Mouse (Mus musculus) ES-E14 (cell line): ENCODE measurements around the gene Rfx4. TPM values are rescaled to one million over a fixed set of nuclear protein-coding genes. Genes with fewer than 3 reads are reported as not detected.

Experiments
- DNase-seq: peaks from one replicate; pipeline ENCODE4 v3.0.0-alpha.2; 2013; ENCODE audit warnings: low read depth, low spot score
- H3K27ac ChIP-seq: 2 replicates; pipeline ENCODE4 v1.5.1; 2012; ENCODE audit warnings: low read depth, mild to moderate bottlenecking, low read length, moderate library complexity, mixed read lengths; ENCODE audit not compliant: poor library complexity, insufficient read depth, severe bottlenecking
- H3K36me3 ChIP-seq: 2 replicates; pipeline ENCODE4 v1.6.1; 2012; ENCODE audit warnings: mild to moderate bottlenecking, low read length, moderate library complexity, mixed read lengths; ENCODE audit not compliant: control insufficient read depth, poor library complexity, insufficient read depth, severe bottlenecking
- H3K4me1 ChIP-seq, 2 experiments: fragments of 150-350 bp in 1 of 2; sonication (generic) in 1 of 2; 2 replicates each; pipeline ENCODE4 v1.6.1; 2012; ENCODE audit warnings: low read length in 2 of 2, mild to moderate bottlenecking in 1 of 2, mixed read lengths in 1 of 2; ENCODE audit not compliant: control insufficient read depth in 2 of 2, insufficient read depth in 2 of 2, poor library complexity in 1 of 2
- H3K4me3 ChIP-seq, 2 experiments: fragments of 150-350 bp in 1 of 2; sonication (generic) in 1 of 2; 2 replicates each; pipeline ENCODE4 v1.5.1; 2012; ENCODE audit warnings: low read length in 2 of 2, low read depth in 1 of 2, mild to moderate bottlenecking in 1 of 2, mixed read lengths in 1 of 2; ENCODE audit not compliant: insufficient read depth in 1 of 2, poor library complexity in 1 of 2, severe bottlenecking in 1 of 2
- H3K9ac ChIP-seq: 2 replicates; pipeline ENCODE4 v1.6.1; 2012; ENCODE audit warnings: low read depth, mild to moderate bottlenecking, low read length, mixed read lengths; ENCODE audit not compliant: poor library complexity, insufficient read depth, severe bottlenecking
- H3K9me3 ChIP-seq: fragments of 150-350 bp; sonication (generic); 2 replicates; pipeline ENCODE4 v1.6.1; 2012; ENCODE audit warnings: low read depth, mild to moderate bottlenecking, low read length; ENCODE audit not compliant: control insufficient read depth, insufficient read depth
- CHD2 ChIP-seq: IDR thresholded peaks from 2 replicates; pipeline ENCODE4 v1.6.1; 2014; ENCODE audit warnings: mild to moderate bottlenecking, low read depth, low read length, inconsistent platforms
- HCFC1 ChIP-seq: IDR thresholded peaks from 2 replicates; pipeline ENCODE4 v1.6.1; 2012; ENCODE audit warnings: low read length, inconsistent platforms, borderline replicate concordance; ENCODE audit not compliant: insufficient read depth
- MAFK ChIP-seq: IDR thresholded peaks from 2 replicates; pipeline ENCODE4 v1.6.1; 2014; ENCODE audit warnings: mild to moderate bottlenecking, low read depth, low read length, inconsistent platforms; ENCODE audit not compliant: insufficient read depth
- ZC3H11A ChIP-seq: IDR thresholded peaks from 2 replicates; pipeline ENCODE4 v1.6.1; 2012; ENCODE audit warnings: low read depth, mild to moderate bottlenecking, inconsistent platforms, low read length, borderline replicate concordance
- ZNF384 ChIP-seq: IDR thresholded peaks from 2 replicates; pipeline ENCODE4 v1.6.1; 2012; ENCODE audit warnings: low read depth, low read length, inconsistent platforms
- in situ Hi-C, 2 experiments: fragments of 600-800 bp; cut with MboI; formaldehyde crosslinking; loops; one replicate each; pipeline ENCODE4 v1.15.1; 2025; ENCODE audit warnings: low sequenced_read_pairs in 2 of 2, inconsistent platforms in 1 of 2; ENCODE audit not compliant: unreplicated experiment in 2 of 2
- total RNA-seq: library from RNA; depleted of rRNA; stranded (reverse); fragments of 300-350 nt; gene quantifications from 2 replicates; pipeline ENCODE4 v1.2.3, GENCODE M21; 2012

Gene Rfx4
- total RNA-seq, 1 experiment = 0.85 TPM

DNA sequence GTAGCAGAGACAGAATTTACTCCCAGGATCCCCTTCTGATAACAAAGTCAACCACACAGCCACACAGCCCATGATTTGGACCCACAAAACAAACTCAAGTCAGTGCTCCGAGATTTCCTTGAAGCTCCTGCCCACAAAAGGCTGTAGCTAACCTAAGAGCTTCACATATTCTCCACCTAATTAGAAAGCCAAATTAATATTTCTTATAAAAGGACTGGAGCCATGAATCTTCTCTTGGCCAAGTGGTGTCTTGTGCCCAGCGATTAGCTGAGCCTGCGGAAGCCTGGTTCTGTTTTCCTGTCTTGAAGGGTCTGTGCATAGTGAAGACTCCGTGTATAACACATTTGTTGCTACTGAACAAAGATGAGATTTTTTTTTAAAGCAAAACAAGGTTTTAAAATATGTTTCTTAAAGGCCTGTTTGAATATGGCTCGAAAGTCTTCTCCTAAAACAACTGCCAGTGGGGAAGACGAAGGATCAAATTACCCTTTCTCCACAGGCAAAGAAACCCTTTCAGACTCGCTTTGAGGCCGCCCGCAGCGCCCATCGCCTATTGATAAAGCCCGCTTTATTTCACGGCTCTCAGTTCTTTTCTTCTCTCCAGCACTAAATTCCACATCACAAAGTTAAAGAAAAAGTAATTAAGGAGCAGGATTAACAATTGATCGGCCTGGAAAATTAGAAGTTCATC, 103.1 kb downstream of the Rfx4 start:
- Histone ChIP-seq H3K9ac (no peak overlapping the region), H3K27ac (no peak overlapping the region), H3K36me3 (no peaks in the 10 kb centered on the region), H3K4me1 (peaks cover 13 to 18% of the 10 kb centered on the region in 2 experiments), H3K9me3 (no peaks in the 10 kb centered on the region), H3K4me3 (no peak overlapping the region)
- in situ Hi-C loops = no loop called here
- peak; percentile 77 for DNase-seq
- TF ChIP-seq CHD2 (no peak), ZC3H11A (no peak), MAFK (no peak), HCFC1 (no peak), ZNF384 (no peak)

DNA sequence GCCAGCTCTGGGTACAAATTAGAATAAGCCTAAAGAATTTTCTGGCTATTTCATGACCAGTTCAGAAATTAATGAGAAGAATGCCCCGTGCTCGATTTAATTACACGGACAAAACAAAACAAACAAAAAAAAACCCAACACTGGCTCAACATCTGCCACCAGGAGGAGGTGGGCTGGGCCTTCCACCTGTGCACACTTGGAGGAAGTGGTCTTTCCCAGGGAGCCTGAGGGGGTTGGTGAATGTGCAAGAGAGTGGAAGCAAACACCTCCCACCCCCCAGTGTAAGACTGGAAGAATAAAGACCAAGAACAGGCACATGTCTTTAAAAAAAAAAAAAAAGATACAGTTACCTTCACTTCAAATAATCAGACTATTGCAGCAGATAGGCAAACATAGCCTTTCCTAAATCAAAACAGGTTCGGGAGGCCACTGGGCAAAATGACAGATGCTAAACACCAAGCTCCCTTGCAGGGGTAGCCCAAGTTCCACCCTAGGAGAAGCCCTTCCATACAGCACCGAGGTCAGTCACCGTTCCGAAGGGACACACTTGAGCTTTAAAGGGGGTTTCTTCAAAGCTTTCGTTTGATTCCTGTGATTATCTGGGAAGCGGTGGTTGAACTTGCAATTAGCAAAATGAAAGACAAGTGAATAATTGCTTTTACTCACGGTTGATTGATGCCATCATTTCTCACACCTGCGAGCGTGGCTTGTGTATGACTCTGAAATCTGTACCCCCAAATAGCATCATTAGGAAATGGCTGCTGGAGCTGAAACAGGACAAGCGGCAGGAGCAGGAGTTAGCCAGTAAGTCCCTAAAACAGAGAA, 103.9 kb downstream of the Rfx4 start:
- Histone ChIP-seq H3K27ac (no peak overlapping the region), H3K9me3 (no peaks in the 10 kb centered on the region), H3K36me3 (no peaks in the 10 kb centered on the region), H3K4me1 (peaks cover 13 to 19% of the 10 kb centered on the region in 2 experiments), H3K4me3 (no peak overlapping the region), H3K9ac (no peak overlapping the region)
- DNase-seq = no peak
- TF ChIP-seq HCFC1 (no peak), ZNF384 (peak; percentile 34; the same call in 1 of the 2 replicates)
- in situ Hi-C loops = no loop called here

- Histone ChIP-seq H3K9me3 (no peaks in the 10 kb centered on the region), H3K27ac (no peak overlapping the region), H3K36me3 (no peaks in the 10 kb centered on the region), H3K4me3 (no peak overlapping the region), H3K4me1 (peaks cover 13 to 18% of the 10 kb centered on the region in 2 experiments), H3K9ac (no peak overlapping the region)
- DNase-seq = no peak
- no peak for TF ChIP-seq ZC3H11A
- TF ChIP-seq MAFK = no peak
- no peak for TF ChIP-seq ZNF384
- TF ChIP-seq CHD2 = no peak
- no peak for TF ChIP-seq HCFC1
- in situ Hi-C loops = no loop called here
Measured at GRCm38 (mm10) chr10:84863488-84863887, 107.6 kb downstream of the Rfx4 start.

GRCm38 (mm10) chr10:84867577-84867976, 111.7 kb downstream of the Rfx4 start:
- in situ Hi-C loops = no loop called here
- Histone ChIP-seq H3K9ac (no peak overlapping the region), H3K4me3 (no peak overlapping the region), H3K9me3 (no peaks in the 10 kb centered on the region), H3K4me1 (peaks cover 6 to 14% of the 10 kb centered on the region in 2 experiments), H3K27ac (no peak overlapping the region), H3K36me3 (no peaks in the 10 kb centered on the region)
- DNase-seq = no peak
- TF ChIP-seq ZC3H11A (no peak), HCFC1 (no peak), MAFK (no peak), CHD2 (no peak), ZNF384 (no peak)

DNA sequence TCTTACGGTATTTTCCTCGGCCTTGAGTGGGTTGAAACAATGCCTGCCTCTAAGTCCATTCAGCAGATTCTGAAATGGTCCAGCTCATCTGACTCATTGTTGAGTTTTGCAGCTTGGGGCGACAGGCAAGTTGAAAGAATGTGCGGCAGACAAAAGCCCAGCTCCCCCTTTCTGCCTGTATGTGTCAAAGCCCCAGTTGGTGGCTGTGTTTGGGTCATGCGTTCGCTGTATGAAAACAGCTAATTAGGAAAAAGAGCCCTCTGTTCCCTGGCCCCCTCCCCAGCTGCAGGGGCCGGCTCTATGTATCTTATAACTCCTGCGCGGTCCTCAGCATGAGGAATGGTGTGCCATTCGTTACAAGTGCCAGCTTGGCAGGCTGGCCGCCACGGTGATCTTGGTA, 115.4 kb downstream of the Rfx4 start:
- no peak for TF ChIP-seq ZNF384
- TF ChIP-seq HCFC1 = no peak
- no peak for TF ChIP-seq CHD2
- TF ChIP-seq MAFK = no peak
- no peak for TF ChIP-seq ZC3H11A
- Histone ChIP-seq H3K9ac (no peak overlapping the region), H3K27ac (no peak overlapping the region), H3K36me3 (no peaks in the 10 kb centered on the region), H3K9me3 (no peaks in the 10 kb centered on the region), H3K4me3 (no peak overlapping the region), H3K4me1 (no peaks in the 10 kb centered on the region)
- in situ Hi-C loops = no loop called here
- no peak for DNase-seq
